Mouse (Mus musculus): ENCODE data around the gene Gpr55. TPM values are rescaled to one million over a fixed set of nuclear protein-coding genes. Genes with fewer than 3 reads are reported as not detected.
"Not testable (repeated sequence)": the region's sequence is repeated elsewhere in the genome, so short reads cannot be mapped to it uniquely, and the experiment has no call there.

Gpr55 gene
- total RNA-seq (2021) = under 1 TPM in 1 of 2 experiments, not detected in 1; 0.08 TPM
- long read RNA-seq = 0 reads

GRCm38 (mm10) chr1:85960873-85961272 lies at the start of gene Gpr55:
TSS of gene Gpr55 (minus strand) at chr1:85961007.
- no peak for DNase-seq (ENCODE audit: low spot score in 2 of 2)

GRCm38 (mm10) chr1:86007778-86008177 lies 47.0 kb upstream of the Gpr55 start:
- peak; percentile 77 to 94 for DNase-seq (ENCODE audit: low spot score in 2 of 2)

GRCm38 (mm10) chr1:86006040-86006439 lies 45.2 kb upstream of the Gpr55 start:
- DNase-seq (ENCODE audit: low spot score in 2 of 2) = no peak

GRCm38 (mm10) chr1:86005540-86005939 lies 44.7 kb upstream of the Gpr55 start:
- no peak for DNase-seq (ENCODE audit: low spot score in 2 of 2)

GRCm38 (mm10) chr1:85999853-86000570 lies 39.2 kb upstream of the Gpr55 start:
- DNase-seq (ENCODE audit: low spot score in 2 of 2) = no peak

GRCm38 (mm10) chr1:85998012-85998411 lies 37.2 kb upstream of the Gpr55 start:
- no peak for DNase-seq (ENCODE audit: low spot score in 2 of 2)

- DNase-seq (ENCODE audit: low spot score in 2 of 2) = no peak
These were observed 36.4 kb upstream of the Gpr55 start for GRCm38 (mm10) chr1:85997221-85997620.

GRCm38 (mm10) chr1:85993541-85993940 lies 32.7 kb upstream of the Gpr55 start:
- no peak for DNase-seq (ENCODE audit: low spot score in 2 of 2)

GRCm38 (mm10) chr1:85992175-85992574 lies 31.4 kb upstream of the Gpr55 start:
- no peak for DNase-seq (ENCODE audit: low spot score in 2 of 2)

- DNase-seq (ENCODE audit: low spot score in 2 of 2) = not testable (repeated sequence)
These were observed 28.1 kb upstream of the Gpr55 start for GRCm38 (mm10) chr1:85988882-85989281.

- DNase-seq (ENCODE audit: low spot score in 2 of 2) = no peak
These were observed 27.5 kb upstream of the Gpr55 start for GRCm38 (mm10) chr1:85988351-85988750.

GRCm38 (mm10) chr1:85985784-85986183 lies 25.0 kb upstream of the Gpr55 start:
- DNase-seq (ENCODE audit: low spot score in 2 of 2) = no peak

GRCm38 (mm10) chr1:85981738-85982357 lies 21.0 kb upstream of the Gpr55 start:
- DNase-seq (ENCODE audit: low spot score in 2 of 2) = no peak

- no peak for DNase-seq (ENCODE audit: low spot score in 2 of 2)
These were observed 16.9 kb upstream of the Gpr55 start for GRCm38 (mm10) chr1:85977709-85978108.

GRCm38 (mm10) chr1:85973468-85973877 lies 12.7 kb upstream of the Gpr55 start:
- DNase-seq (ENCODE audit: low spot score in 2 of 2) = no peak

GRCm38 (mm10) chr1:85972341-85972740 lies 11.5 kb upstream of the Gpr55 start:
- no peak for DNase-seq (ENCODE audit: low spot score in 2 of 2)

- DNase-seq (ENCODE audit: low spot score in 2 of 2) = no peak
These were observed 10.3 kb upstream of the Gpr55 start for GRCm38 (mm10) chr1:85971070-85971469.

GRCm38 (mm10) chr1:85969519-85969918 lies 8.7 kb upstream of the Gpr55 start:
- DNase-seq (ENCODE audit: low spot score in 2 of 2) = peak; percentile 11 to 27

GRCm38 (mm10) chr1:85969081-85969480 lies 8.3 kb upstream of the Gpr55 start:
- no peak for DNase-seq (ENCODE audit: low spot score in 2 of 2)

- DNase-seq (ENCODE audit: low spot score in 2 of 2) = peak in 1 of 2 experiments; percentile 13
These were observed 5.0 kb upstream of the Gpr55 start for GRCm38 (mm10) chr1:85965856-85966255.

GRCm38 (mm10) chr1:85962081-85962480 lies 1.3 kb upstream of the Gpr55 start:
- no peak for DNase-seq (ENCODE audit: low spot score in 2 of 2)

GRCm38 (mm10) chr1:85959889-85960276 lies 924 bp downstream of the Gpr55 start:
- no peak for DNase-seq (ENCODE audit: low spot score in 2 of 2)

All from layer of hippocampus, adult 18-20 months (tissue).